Mouse (Mus musculus) liver, embryonic 14.5 days (tissue): ENCODE data around the gene Gpn1.

ENCODE experiments used
- CTCF ChIP-seq: IDR thresholded peaks from 2 replicates; pipeline ENCODE4 v1.5.1; 2016; ENCODE audit warnings: antibody characterized with exemption, low read depth, control low read depth
- EP300 ChIP-seq: IDR thresholded peaks from 2 replicates; pipeline ENCODE4 v1.6.1; 2016; ENCODE audit warnings: antibody characterized with exemption, low read depth

- no peak for TF ChIP-seq EP300
- no peak for TF ChIP-seq CTCF
Measured at GRCm38 (mm10) chr5:31492031-31492430, 2.5 kb upstream of the Gpn1 start.
